ENCODE assay signal across 8 mouse cellular contexts in genomic region chr7:24369731-24370541, GRCm38 (mm10). TPM values are rescaled to one million over a fixed set of nuclear protein-coding genes. Genes with fewer than 3 reads are reported as not detected.
DNase-seq lines count a peak whose midpoint lies in the region; ATAC-seq and TF ChIP-seq lines count a peak whose summit lies in the region.

Gene Kcnn4 (plus strand): TSS chr7:24370263.

- H3K4me3 ChIP-seq in kidney, embryonic 14.5 days (ENCODE audit: low read length): peak within 1 kb of the TSS; percentile 1; the same call in 1 of the 2 replicates
- peak within 1 kb of the TSS; percentile 64 for H3K4me3 ChIP-seq in bone marrow macrophage, adult 2 months (ENCODE audit: insufficient read depth, low read length)
- H3K4me3 ChIP-seq in liver, embryonic 12.5 days: peak within 1 kb of the TSS; percentile 88
- H3K4me3 ChIP-seq in stomach, embryonic 16.5 days (replicated peaks; ENCODE audit: low read length): peak within 1 kb of the TSS; percentile 35

- no peak for ATAC-seq in kidney, embryonic 14.5 days (ENCODE audit: low FRiP score, low TSS enrichment)
- peak; percentile 70 for ATAC-seq in liver, embryonic 12.5 days
- peak; percentile 42; the same call in 1 of the 2 replicates for ATAC-seq in stomach, embryonic 16.5 days (ENCODE audit: insufficient read depth, low FRiP score)

- TF ChIP-seq POLR2A in bone marrow macrophage, adult 2 months (IDR thresholded peaks at IDR 0.05; ENCODE audit: borderline replicate concordance, low read depth, low read length): peak; percentile 52; the same call in 1 of the 2 replicates

- no peaks in the 10 kb centered on the region for H3K9me3 ChIP-seq in kidney, embryonic 14.5 days (ENCODE audit: control insufficient read depth, low read length)
- H3K9me3 ChIP-seq in liver, embryonic 12.5 days (replicated peaks): no peaks in the 10 kb centered on the region
- no peaks in the 10 kb centered on the region for H3K9me3 ChIP-seq in stomach, embryonic 16.5 days (replicated peaks; ENCODE audit: control insufficient read depth, low read length)

- intact Hi-C loops in gastrocnemius, postnatal 14 days (cut with DNase I; ENCODE audit: low total_unique reads): loop anchor here (5.0 kb wide), 1 partner anchor 37 kb away; no protein-coding TSS in a partner anchor

- peak within 1 kb of the TSS; percentile 2; the same call in 1 of the 2 replicates for H3K4me2 ChIP-seq in kidney, embryonic 14.5 days (replicated peaks; ENCODE audit: low read depth, low read length)
- peak within 1 kb of the TSS; percentile 96 for H3K4me2 ChIP-seq in liver, embryonic 12.5 days
- H3K4me2 ChIP-seq in stomach, embryonic 16.5 days (ENCODE audit: low read depth, low read length): peak within 1 kb of the TSS; percentile 43

- no peak for DNase-seq in kidney, postnatal 4 days
- no peak for DNase-seq in cerebellum, postnatal 4 days (ENCODE audit: low spot score in 2 of 2)
- DNase-seq in left cerebral cortex, adult 8-10 months (ENCODE audit: low spot score in 2 of 2): no peak
- no peak for DNase-seq in gastrocnemius, postnatal 14 days

- peak within 1 kb of the TSS; percentile 23; the same call in 1 of the 2 replicates for H3K9ac ChIP-seq in kidney, embryonic 14.5 days (ENCODE audit: low read depth, low read length)
- peak within 1 kb of the TSS; percentile 100 for H3K9ac ChIP-seq in liver, embryonic 12.5 days
- H3K9ac ChIP-seq in stomach, embryonic 16.5 days (ENCODE audit: low read length): peak within 1 kb of the TSS; percentile 71

- no peak for TF ChIP-seq CTCF in bone marrow macrophage, adult 2 months (IDR thresholded peaks at IDR 0.05; ENCODE audit: low read depth, low read length)

- H3K36me3 ChIP-seq in kidney, embryonic 14.5 days (ENCODE audit: control insufficient read depth, insufficient read depth, low read length): no peaks in the 10 kb centered on the region
- H3K36me3 ChIP-seq in liver, embryonic 12.5 days: peaks cover 31% of the 10 kb centered on the region
- H3K36me3 ChIP-seq in stomach, embryonic 16.5 days (ENCODE audit: control insufficient read depth, insufficient read depth, low read length): no peaks in the 10 kb centered on the region

- 36% methylated on average over 23 of the region's 23 CpGs for WGBS in kidney, embryonic 14.5 days
- 10% methylated on average over 20 of the region's 23 CpGs for WGBS in liver, embryonic 12.5 days (ENCODE audit: insufficient replicate concordance)
- 33% methylated on average over 23 of the region's 23 CpGs for WGBS in stomach, embryonic 16.5 days

- no peaks in the 10 kb centered on the region for H3K27me3 ChIP-seq in kidney, embryonic 14.5 days (ENCODE audit: control insufficient read depth, insufficient read depth, low read length)
- no peaks in the 10 kb centered on the region; the same call in 1 of the 2 replicates for H3K27me3 ChIP-seq in liver, embryonic 12.5 days (replicated peaks)
- H3K27me3 ChIP-seq in stomach, embryonic 16.5 days (ENCODE audit: control insufficient read depth, insufficient read depth, low read length): no peaks in the 10 kb centered on the region

- no peak within 1 kb of the TSS for H3K27ac ChIP-seq in kidney, embryonic 14.5 days (ENCODE audit: low read depth, low read length)
- peak within 1 kb of the TSS; percentile 82 for H3K27ac ChIP-seq in bone marrow macrophage, adult 2 months (ENCODE audit: insufficient read depth, low read depth, low read length)
- H3K27ac ChIP-seq in liver, embryonic 12.5 days: peak within 1 kb of the TSS; percentile 100
- peak within 1 kb of the TSS; percentile 52 for H3K27ac ChIP-seq in stomach, embryonic 16.5 days (ENCODE audit: low read length)

- 0 out of 2 replicates have a peak, but pooled peaks cover 4% of the 10 kb centered on the region for H3K4me1 ChIP-seq in kidney, embryonic 14.5 days (ENCODE audit: control insufficient read depth, insufficient read depth, low read length)
- H3K4me1 ChIP-seq in bone marrow macrophage, adult 2 months (ENCODE audit: control insufficient read depth, insufficient read depth, low read length): peaks cover 44% of the 10 kb centered on the region
- peaks cover 79% of the 10 kb centered on the region for H3K4me1 ChIP-seq in liver, embryonic 12.5 days
- peaks cover 21% of the 10 kb centered on the region for H3K4me1 ChIP-seq in stomach, embryonic 16.5 days (ENCODE audit: control insufficient read depth, insufficient read depth, low read length)

RNA-seq across cellular contexts. Expression of gene Kcnn4, which starts in this region (rescaled TPM):
- polyA plus RNA-seq in kidney, embryonic 14.5 days (2014; fragmentation: Nextera tagmentation; extraction: Ambion mirVana): 2.6 and 3.3 TPM in 2 replicates
- 50.1 and 51.4 TPM in 2 replicates for polyA plus RNA-seq in bone marrow macrophage, adult 2 months (2012; ENCODE audit: insufficient read depth, insufficient read length, missing spikeins)
- 159 and 161 TPM in 2 replicates for polyA plus RNA-seq in liver, embryonic 12.5 days (2016; fragmentation: Nextera tagmentation; extraction: Ambion mirVana)
- 7.4 and 8.5 TPM in 2 replicates for polyA plus RNA-seq in stomach, embryonic 16.5 days (2015; fragmentation: Nextera tagmentation; extraction: Ambion mirVana)
- 1 to 10 TPM in 1 of 4 experiments, under 1 TPM in 3; 0.50 to 1.0 (median 0.53) TPM for total RNA-seq in left cerebral cortex, adult 8-10 months (2022)
- total RNA-seq in gastrocnemius, postnatal 14 days (2021): under 1 TPM; 0.29 to 0.33 TPM

Comparison
In these comparisons a context has a peak if more than half of its experiments do, and no peak if none do; other contexts are left out.
1. H3K4me2 ChIP-seq: peak in every context shown above with its lines; median percentile 96 in liver, embryonic 12.5 days; 43 in stomach, embryonic 16.5 days; 2 in kidney, embryonic 14.5 days.
2. H3K4me3 ChIP-seq: peak in every context shown above with its lines; median percentile 88 in liver, embryonic 12.5 days; 64 in bone marrow macrophage, adult 2 months; 35 in stomach, embryonic 16.5 days; 1 in kidney, embryonic 14.5 days.
3. H3K9ac ChIP-seq: peak in every context shown above with its lines; median percentile 100 in liver, embryonic 12.5 days; 71 in stomach, embryonic 16.5 days; 23 in kidney, embryonic 14.5 days.